Mouse (Mus musculus) stomach, postnatal 0 days (tissue): ENCODE data around the gene Fuca1. TPM values are rescaled to one million over a fixed set of nuclear protein-coding genes. Genes with fewer than 3 reads are reported as not detected.

ENCODE experiments used
- ATAC-seq: fragments of 200-750 bp; cut with Nextera tagmentation; 2 replicates; pipeline ENCODE4 v1.8.0; 2017; ENCODE audit not compliant: low FRiP score, low TSS enrichment
- DNase-seq: peaks from one replicate; pipeline ENCODE4 v3.0.0-alpha.2; 2016; ENCODE audit warnings: low spot score
- H3K27ac ChIP-seq: fragments of 300-500 bp; sonication (generic); replicated peaks from 2 replicates; pipeline ENCODE4 v1.5.1; 2014; ENCODE audit warnings: mild to moderate bottlenecking, control low read depth
- H3K27me3 ChIP-seq: fragments of 300-500 bp; sonication (generic); 2 replicates; pipeline ENCODE4 v1.6.1; 2014; ENCODE audit warnings: low read length; ENCODE audit not compliant: control insufficient read depth, insufficient read depth
- H3K36me3 ChIP-seq: fragments of 300-500 bp; sonication (generic); 2 replicates; pipeline ENCODE4 v1.6.1; 2014; ENCODE audit warnings: low read length, mixed read lengths; ENCODE audit not compliant: control insufficient read depth, insufficient read depth
- H3K4me1 ChIP-seq: fragments of 300-500 bp; sonication (generic); replicated peaks from 2 replicates; pipeline ENCODE4 v1.6.1; 2014; ENCODE audit warnings: antibody characterized with exemption; ENCODE audit not compliant: control insufficient read depth, insufficient read depth
- H3K4me2 ChIP-seq: fragments of 300-500 bp; sonication (generic); replicated peaks from 2 replicates; pipeline ENCODE4 v1.6.1; 2014; ENCODE audit warnings: low read depth, mild to moderate bottlenecking, control low read depth, moderate library complexity
- H3K4me3 ChIP-seq: fragments of 300-500 bp; sonication (generic); 2 replicates; pipeline ENCODE4 v1.5.1; 2014; ENCODE audit warnings: low read depth, low read length, control low read depth
- H3K9ac ChIP-seq: fragments of 300-500 bp; sonication (generic); 2 replicates; pipeline ENCODE4 v1.6.1; 2014; ENCODE audit warnings: mild to moderate bottlenecking, low read length, control low read depth, mixed read lengths
- H3K9me3 ChIP-seq: fragments of 300-500 bp; sonication (generic); 2 replicates; pipeline ENCODE4 v1.6.1; 2016; ENCODE audit warnings: low read length; ENCODE audit not compliant: control insufficient read depth
- CTCF ChIP-seq: IDR thresholded peaks from 2 replicates; pipeline ENCODE4 v1.5.1; 2016; ENCODE audit warnings: antibody characterized with exemption, low read depth, mild to moderate bottlenecking, moderate library complexity
- EP300 ChIP-seq: optimal IDR thresholded peaks from 2 replicates; pipeline ENCODE3; 2016; ENCODE audit warnings: antibody characterized with exemption
- WGBS: fragments of 180-500 bp; shearing (Covaris S2); extraction: QIAGEN DNeasy Blood & Tissue Kit; methylation state at CpG from one replicate; pipeline ENCODE4 v1.1.7; 2014; 5-methylcytosine and 5-hydroxymethylcytosine counted together
- polyA plus RNA-seq: library from polyadenylated mRNA; unstranded; fragments of >200 nt; fragmentation: Nextera tagmentation; extraction: Ambion mirVana; gene quantifications from 2 replicates; pipeline ENCODE4 v1.2.1, GENCODE M21; 2015

The Fuca1 gene
- polyA plus RNA-seq, 1 experiment from 2014 or later, result 171 TPM

DNA sequence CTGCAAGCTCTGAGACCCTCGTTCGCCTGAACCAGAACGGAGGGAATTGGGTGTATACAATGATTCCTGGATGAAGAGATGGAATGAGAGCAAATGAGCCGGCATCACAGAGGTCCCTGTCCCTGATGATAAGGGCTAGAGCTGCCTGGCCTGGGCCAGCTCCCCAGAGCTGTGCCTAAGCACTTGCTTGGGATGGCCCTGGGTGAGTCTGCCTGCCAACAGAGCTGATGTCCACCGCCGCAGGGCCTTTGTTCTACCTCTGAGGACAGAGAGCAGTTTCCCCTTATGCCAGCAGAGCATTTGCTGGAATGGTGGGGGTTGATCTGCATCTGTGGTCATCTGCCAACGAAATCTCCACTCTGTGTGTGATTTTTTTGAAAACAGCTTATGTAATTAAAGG lies 41.7 kb downstream of the Fuca1 start:
- Histone ChIP-seq H3K9me3 (no peaks in the 10 kb centered on the region), H3K27me3 (no peaks in the 10 kb centered on the region), H3K4me1 (no peaks in the 10 kb centered on the region), H3K4me3 (no peak overlapping the region), H3K36me3 (peaks cover 13% of the 10 kb centered on the region), H3K27ac (no peak overlapping the region), H3K4me2 (no peak overlapping the region), H3K9ac (no peak overlapping the region)
- no peak for TF ChIP-seq CTCF
- no peak for ATAC-seq
- 84% methylated on average over 7 of the region's 7 CpGs for WGBS
- DNase-seq, result no peak

DNA sequence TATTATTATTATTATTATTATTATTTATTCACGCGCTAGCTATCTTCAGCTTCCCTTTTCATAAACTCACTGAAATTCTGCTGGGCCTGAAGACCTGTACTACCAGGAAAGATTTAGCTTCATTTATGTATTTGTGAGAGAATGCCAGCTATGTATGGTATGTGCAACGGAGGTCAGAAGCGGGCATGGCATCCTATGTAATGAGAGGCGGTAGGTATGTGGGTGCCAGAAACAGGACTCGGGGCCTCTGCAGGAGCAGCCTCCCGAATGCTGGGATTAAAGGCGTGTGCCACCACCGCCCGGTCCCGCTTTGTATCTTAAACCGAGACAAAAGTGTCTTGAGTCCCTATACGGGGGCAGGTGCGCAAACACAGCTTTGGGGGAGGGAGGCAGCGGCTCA lies 42.4 kb downstream of the Fuca1 start:
- Histone ChIP-seq H3K36me3 (peaks cover 18% of the 10 kb centered on the region), H3K4me1 (no peaks in the 10 kb centered on the region)
- no peak for DNase-seq

DNA sequence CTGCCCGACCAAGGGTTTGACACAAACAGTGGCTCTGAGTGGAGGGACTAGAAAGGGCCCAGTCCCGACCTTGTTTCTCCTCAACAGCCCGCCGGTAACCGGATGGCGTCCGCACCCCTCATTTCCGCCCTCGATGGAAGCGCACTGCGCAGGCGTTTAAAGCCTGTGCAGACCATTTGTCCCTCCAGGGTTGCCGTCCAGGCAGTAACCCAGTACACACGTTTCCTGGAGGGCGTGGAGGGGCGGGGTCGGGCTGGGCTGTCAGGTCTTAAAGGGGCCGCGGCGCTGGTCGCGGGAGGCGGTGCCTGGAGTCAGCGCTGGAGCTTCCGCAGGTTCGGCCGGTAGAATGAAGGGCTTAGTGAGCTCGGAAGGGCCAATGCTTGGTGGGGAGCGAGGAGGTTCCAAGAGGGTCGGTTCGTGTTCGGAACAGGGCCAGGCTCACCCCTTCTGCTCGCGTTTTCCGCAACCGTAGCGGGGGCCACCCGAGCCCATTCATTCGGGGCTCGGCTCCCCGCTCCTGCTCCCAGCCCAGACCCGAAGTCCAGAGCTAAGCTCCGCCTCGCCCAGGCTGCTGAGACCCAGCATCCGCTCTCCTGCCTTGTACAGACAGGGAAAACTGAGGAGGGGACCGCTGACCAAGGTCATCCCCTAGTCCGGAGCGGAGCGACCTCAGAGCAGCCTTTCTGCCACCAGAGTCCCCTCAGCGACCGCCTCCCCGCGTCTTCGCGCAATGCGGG lies 43.1 kb downstream of the Fuca1 start, which contains the start of gene Gale:
TSS of gene Gale (plus strand) at position 271 of the 737 bp plus-strand sequence.
- peak; percentile 63 for TF ChIP-seq EP300
- TF ChIP-seq CTCF, result no peak
- H3K4me2 ChIP-seq, result peak within 1 kb of the TSS; percentile 89
- H3K36me3 ChIP-seq, result peaks cover 24% of the 10 kb centered on the region
- H3K27ac ChIP-seq, result peak within 1 kb of the TSS; percentile 95
- H3K27me3 ChIP-seq, result no peaks in the 10 kb centered on the region
- WGBS, result under 1% methylated on average over 55 of the region's 56 CpGs
- no peaks in the 10 kb centered on the region for H3K4me1 ChIP-seq
- peak within 1 kb of the TSS; percentile 82 for H3K9ac ChIP-seq
- DNase-seq (peak; percentile 99), ATAC-seq (peak; percentile 81)
- no peaks in the 10 kb centered on the region for H3K9me3 ChIP-seq
- H3K4me3 ChIP-seq, result peak within 1 kb of the TSS; percentile 78

More for the DNA sequence above, 42.4 kb downstream of the Fuca1 start:
- no peak for ATAC-seq
- Histone ChIP-seq H3K4me3 (peak overlapping the region; percentile 78), H3K4me2 (peak overlapping the region; percentile 89), H3K27ac (peak overlapping the region; percentile 95), H3K9ac (peak overlapping the region; percentile 76), H3K27me3 (no peaks in the 10 kb centered on the region), H3K9me3 (no peaks in the 10 kb centered on the region)
- no peak for TF ChIP-seq EP300
- TF ChIP-seq CTCF, result no peak
- 5% methylated on average over 15 of the region's 15 CpGs for WGBS

DNA sequence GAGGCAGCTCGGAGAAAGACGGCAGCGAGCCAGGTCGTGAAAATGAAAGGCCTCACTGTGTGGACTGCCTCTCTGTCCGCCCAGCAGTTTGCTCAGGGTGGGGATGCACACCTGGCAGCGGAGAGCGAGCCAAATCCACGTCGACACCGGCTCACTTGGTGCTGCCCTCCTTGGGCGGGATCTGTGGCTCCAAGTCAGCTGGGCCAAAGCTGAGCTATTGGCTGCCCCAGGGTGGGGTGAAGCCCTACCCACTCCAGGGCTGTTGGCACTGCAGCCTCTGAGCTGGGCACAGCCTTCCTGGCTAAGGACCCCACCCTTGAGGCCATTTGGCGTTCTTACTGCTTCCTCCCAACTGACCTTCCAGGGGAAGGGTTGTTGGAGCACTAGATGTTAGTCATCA lies 43.9 kb downstream of the Fuca1 start:
- Histone ChIP-seq H3K4me1 (no peaks in the 10 kb centered on the region), H3K4me2 (peak overlapping the region; percentile 89), H3K9me3 (no peaks in the 10 kb centered on the region), H3K27me3 (no peaks in the 10 kb centered on the region), H3K9ac (peak overlapping the region; percentile 82), H3K36me3 (peaks cover 25% of the 10 kb centered on the region), H3K4me3 (peak overlapping the region; percentile 78), H3K27ac (peak overlapping the region; percentile 95)
- TF ChIP-seq CTCF (peak; percentile 45), EP300 (no peak)
- WGBS, result 2% methylated on average over 12 of the region's 12 CpGs
- peak; percentile 89 for ATAC-seq
- peak; percentile 96 for DNase-seq

DNA sequence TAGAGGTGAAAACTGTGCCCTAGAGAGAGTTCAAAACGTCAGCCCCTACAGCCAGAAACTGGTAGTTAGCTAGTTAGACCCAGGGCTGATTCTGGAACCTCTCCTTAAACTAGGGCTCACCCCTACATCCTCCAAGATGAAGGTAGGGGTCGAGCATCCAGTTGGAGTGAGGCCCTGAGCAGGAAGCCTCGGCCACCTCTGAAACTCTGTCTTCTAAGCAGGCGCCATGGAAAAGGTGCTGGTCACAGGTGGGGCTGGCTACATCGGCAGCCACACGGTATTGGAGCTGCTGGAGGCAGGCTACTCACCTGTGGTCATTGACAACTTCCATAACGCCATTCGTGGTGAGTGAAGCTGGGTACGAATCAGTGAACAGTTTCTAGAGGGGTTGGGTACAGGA lies 44.6 kb downstream of the Fuca1 start:
- no peak overlapping the region for H3K4me3 ChIP-seq
- H3K4me2 ChIP-seq, result peak overlapping the region; percentile 89; the same call in 1 of the 2 replicates
- TF ChIP-seq CTCF, result no peak
- TF ChIP-seq EP300, result no peak
- H3K27me3 ChIP-seq, result no peaks in the 10 kb centered on the region
- no peaks in the 10 kb centered on the region for H3K9me3 ChIP-seq
- H3K27ac ChIP-seq, result peak overlapping the region; percentile 79
- ATAC-seq (no peak), DNase-seq (no peak)
- no peaks in the 10 kb centered on the region for H3K4me1 ChIP-seq
- WGBS, result 69% methylated on average over 9 of the region's 9 CpGs
- peaks cover 22% of the 10 kb centered on the region for H3K36me3 ChIP-seq
- H3K9ac ChIP-seq, result no peak overlapping the region

DNA sequence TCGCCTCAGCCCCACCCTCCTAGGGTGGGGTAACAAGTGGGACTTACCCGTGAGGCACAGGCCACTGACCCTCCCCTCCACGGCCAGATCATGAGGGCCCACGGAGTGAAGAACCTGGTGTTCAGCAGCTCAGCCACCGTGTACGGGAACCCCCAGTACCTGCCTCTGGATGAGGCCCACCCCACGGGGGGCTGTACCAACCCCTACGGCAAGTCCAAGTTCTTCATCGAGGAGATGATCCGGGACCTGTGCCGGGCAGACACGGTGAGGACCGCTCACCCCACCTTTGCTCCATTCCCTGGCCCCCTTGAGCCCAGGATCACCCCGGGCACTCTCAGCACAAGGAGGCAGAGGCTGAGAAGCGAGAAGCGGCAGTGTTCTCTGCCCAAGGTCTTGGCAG lies 45.7 kb downstream of the Fuca1 start:
- H3K27me3 ChIP-seq, result no peaks in the 10 kb centered on the region
- no peak overlapping the region for H3K27ac ChIP-seq
- TF ChIP-seq CTCF (no peak), EP300 (no peak)
- no peaks in the 10 kb centered on the region for H3K9me3 ChIP-seq
- WGBS, result 86% methylated on average over 16 of the region's 16 CpGs
- no peak overlapping the region for H3K9ac ChIP-seq
- no peak overlapping the region for H3K4me2 ChIP-seq
- no peaks in the 10 kb centered on the region for H3K4me1 ChIP-seq
- peaks cover 21% of the 10 kb centered on the region for H3K36me3 ChIP-seq
- ATAC-seq (no peak), DNase-seq (no peak)
- no peak overlapping the region for H3K4me3 ChIP-seq
